Mouse (Mus musculus) adrenal gland, adult 18-20 months (tissue): ENCODE results near the gene Tppp2. TPM values are rescaled to one million over a fixed set of nuclear protein-coding genes. Genes with fewer than 3 reads are reported as not detected.
"Not testable (repeated sequence)": the region's sequence is repeated elsewhere in the genome, so short reads cannot be mapped to it uniquely, and the experiment has no call there.

Source experiments
- DNase-seq, 2 experiments: peaks; one replicate each; pipeline ENCODE4 v3.0.0; 2021 to 2022; ENCODE audit warnings: low spot score in 2 of 2
- total RNA-seq, 2 experiments: library from RNA; stranded (reverse); gene quantifications; 1 replicate in 1 of 2; 2 replicates in 1 of 2; pipeline ENCODE4 v1.2.3; 2021

Tppp2 gene
- total RNA-seq, 2 experiments from 2014 or later: not detected

- no peak for DNase-seq
These were observed 6.9 kb upstream of the Tppp2 start for GRCm38 (mm10) chr14:51911301-51911700.

GRCm38 (mm10) chr14:51912391-51913061 is 5.7 kb upstream of the Tppp2 start:
- peak; percentile 34 to 41 for DNase-seq

- peak; percentile 75 to 83 for DNase-seq
These were observed 4.9 kb upstream of the Tppp2 start for GRCm38 (mm10) chr14:51913062-51913959.

- peak; percentile 61 to 70 for DNase-seq
These were observed 4.1 kb upstream of the Tppp2 start, which contains the start of gene Ndrg2 for GRCm38 (mm10) chr14:51913960-51914762. Gene Ndrg2 (minus strand): TSS chr14:51914158.

- peak in 1 of 2 experiments; percentile 21 for DNase-seq
These were observed 3.2 kb upstream of the Tppp2 start for GRCm38 (mm10) chr14:51915030-51915429.

GRCm38 (mm10) chr14:51916539-51916938 is 1.7 kb upstream of the Tppp2 start:
- DNase-seq: no peak

- no peak for DNase-seq
These were observed 741 bp downstream of the Tppp2 start for GRCm38 (mm10) chr14:51918966-51919365.

GRCm38 (mm10) chr14:51921759-51922570 is 3.7 kb downstream of the Tppp2 start:
- no peak for DNase-seq

GRCm38 (mm10) chr14:51922571-51922865 is 4.3 kb downstream of the Tppp2 start, which contains the start of gene Rnase13:
Gene Rnase13 (minus strand): TSS chr14:51922773.
- DNase-seq: no peak

- no peak for DNase-seq
These were observed 4.7 kb downstream of the Tppp2 start for GRCm38 (mm10) chr14:51922910-51923309.

- DNase-seq: no peak
These were observed 5.3 kb downstream of the Tppp2 start for GRCm38 (mm10) chr14:51923492-51923891.

GRCm38 (mm10) chr14:51926930-51927329 is 8.7 kb downstream of the Tppp2 start:
- DNase-seq: not testable (repeated sequence)

- DNase-seq: no peak
These were observed 11.2 kb downstream of the Tppp2 start for GRCm38 (mm10) chr14:51929309-51929943.

- DNase-seq: no peak
These were observed 11.7 kb downstream of the Tppp2 start for GRCm38 (mm10) chr14:51929968-51930367.

- peak in 1 of 2 experiments; percentile 52 for DNase-seq
These were observed 12.6 kb downstream of the Tppp2 start for GRCm38 (mm10) chr14:51930824-51931223.

GRCm38 (mm10) chr14:51932092-51933020 is 14.1 kb downstream of the Tppp2 start:
- DNase-seq: no peak

GRCm38 (mm10) chr14:51939005-51939404 is 20.8 kb downstream of the Tppp2 start:
- no peak for DNase-seq

- no peak for DNase-seq
These were observed 22.8 kb downstream of the Tppp2 start for GRCm38 (mm10) chr14:51940944-51941560.
